Mouse (Mus musculus) ES-E14 (cell line): ENCODE measurements around the gene Figla.

Experiments
- CHD2 ChIP-seq: IDR thresholded peaks from 2 replicates; pipeline ENCODE4 v1.6.1; 2014; ENCODE audit warnings: mild to moderate bottlenecking, low read depth, low read length, inconsistent platforms
- HCFC1 ChIP-seq: IDR thresholded peaks from 2 replicates; pipeline ENCODE4 v1.6.1; 2012; ENCODE audit warnings: low read length, inconsistent platforms, borderline replicate concordance; ENCODE audit not compliant: insufficient read depth
- MAFK ChIP-seq: IDR thresholded peaks from 2 replicates; pipeline ENCODE4 v1.6.1; 2014; ENCODE audit warnings: mild to moderate bottlenecking, low read depth, low read length, inconsistent platforms; ENCODE audit not compliant: insufficient read depth
- ZC3H11A ChIP-seq: IDR thresholded peaks from 2 replicates; pipeline ENCODE4 v1.6.1; 2012; ENCODE audit warnings: low read depth, mild to moderate bottlenecking, inconsistent platforms, low read length, borderline replicate concordance

DNA sequence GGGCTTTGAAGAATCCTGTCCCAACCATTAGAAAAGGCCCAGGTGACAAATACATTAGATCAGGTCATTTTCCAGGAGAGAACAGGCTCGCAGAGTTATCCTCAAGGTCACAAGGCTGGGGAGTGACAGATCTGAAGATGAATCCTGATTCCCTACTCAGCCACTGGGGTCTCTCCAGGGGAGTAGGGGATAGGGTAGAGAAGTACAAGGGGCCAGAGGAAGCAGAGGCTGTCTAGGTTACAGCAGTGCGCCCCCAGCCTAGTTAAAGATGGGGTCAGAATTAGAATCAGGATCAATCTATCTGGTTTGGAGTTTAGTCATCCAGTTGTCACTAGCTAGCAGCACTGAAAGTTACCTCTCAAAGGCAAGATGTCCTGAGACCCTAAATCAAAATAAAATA lies 12.2 kb downstream of the Figla start:
- TF ChIP-seq CHD2 (no peak), HCFC1 (no peak), ZC3H11A (no peak), MAFK (no peak)
